Mouse (Mus musculus) central nervous system, embryonic 11.5 days (tissue): ENCODE measurements around the gene Olfr347. TPM values are rescaled to one million over a fixed set of nuclear protein-coding genes. Genes with fewer than 3 reads are reported as not detected.

Source experiments
- polyA plus RNA-seq: library from polyadenylated mRNA; depleted of rRNA; stranded (reverse); fragments of >200 nt; gene quantifications from 2 replicates; pipeline ENCODE4 v1.2.3, GENCODE M21; 2012; rRNA removed

Gene Olfr347
- polyA plus RNA-seq: not detected in 2 replicates

GRCm38 (mm10) chr2:36731602-36732001 lies at the start of gene Olfr347:
Olfr347 (plus strand) TSS chr2:36731902.

GRCm38 (mm10) chr2:36685488-36685887 lies 46.2 kb upstream of the Olfr347 start, which contains the start of gene Olfr346:
Olfr346 (plus strand) TSS chr2:36685788.

GRCm38 (mm10) chr2:36783976-36784375 lies 52.3 kb downstream of the Olfr347 start, which contains the start of gene Olfr348:
Olfr348 (plus strand) TSS chr2:36784276.

Other genes with a start within 250 kb of the Olfr347 start
- gene Olfr341, start 249.4 kb upstream of the Olfr347 start, polyA plus RNA-seq: not detected in 2 replicates
- gene Olfr342, start 206.9 kb upstream of the Olfr347 start, polyA plus RNA-seq: not detected in 2 replicates
- gene Olfr344, start 165.2 kb upstream of the Olfr347 start, polyA plus RNA-seq: not detected in 2 replicates
- not detected in 2 replicates for gene Olfr345, start 91.9 kb upstream of the Olfr347 start, polyA plus RNA-seq
- not detected in 2 replicates for gene Olfr346, start 46.1 kb upstream of the Olfr347 start, polyA plus RNA-seq
- gene Olfr348, start 52.4 kb downstream of the Olfr347 start, polyA plus RNA-seq: not detected in 2 replicates
- gene Olfr50, start 58.6 kb downstream of the Olfr347 start, polyA plus RNA-seq: not detected in 2 replicates
- not detected in 2 replicates for gene Olfr3, start 85.1 kb downstream of the Olfr347 start, polyA plus RNA-seq
- not detected in 2 replicates for gene Olfr350, start 114.4 kb downstream of the Olfr347 start, polyA plus RNA-seq
- not detected in 2 replicates for gene Olfr351, start 130.8 kb downstream of the Olfr347 start, polyA plus RNA-seq
- not detected in 2 replicates for gene Olfr352, start 136.6 kb downstream of the Olfr347 start, polyA plus RNA-seq
- not detected in 2 replicates for gene Olfr353, start 161.0 kb downstream of the Olfr347 start, polyA plus RNA-seq
- gene Olfr354, start 173.8 kb downstream of the Olfr347 start, polyA plus RNA-seq: not detected in 2 replicates
- not detected in 2 replicates for gene Olfr355, start 197.0 kb downstream of the Olfr347 start, polyA plus RNA-seq
- not detected in 2 replicates for gene Olfr356, start 205.2 kb downstream of the Olfr347 start, polyA plus RNA-seq